21 mouse cellular contexts compared by ENCODE assay signal in the genomic region with DNA sequence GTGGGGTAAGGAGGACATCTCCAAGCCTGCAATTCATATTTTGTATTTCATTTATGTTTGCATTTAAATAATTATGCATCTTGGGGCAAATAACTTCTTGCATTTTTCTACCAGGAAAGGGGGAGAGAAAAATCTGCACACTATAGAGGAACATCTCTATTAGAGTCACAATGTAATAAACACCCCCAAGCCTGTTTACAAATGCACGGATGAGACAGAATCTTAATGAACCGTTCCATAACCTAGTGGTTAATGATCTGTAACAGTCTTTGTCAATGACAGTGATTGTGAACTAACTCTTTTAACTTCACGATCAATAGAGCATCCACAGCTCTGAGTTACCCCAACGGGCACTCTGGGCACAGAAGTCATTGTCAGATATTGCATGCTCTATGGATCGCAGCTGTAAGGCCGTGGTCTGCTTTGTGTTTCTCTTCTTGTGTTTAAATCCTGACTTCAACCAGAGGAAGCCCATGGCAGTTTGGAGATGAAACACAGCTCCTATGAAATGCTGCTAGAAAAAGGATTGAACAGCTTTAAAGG.
DNase-seq lines count a peak whose midpoint lies in the region; ATAC-seq and TF ChIP-seq lines count a peak whose summit lies in the region.
"Had no signal": no experiment of that assay in that cellular context is flagged by ENCODE, and none has a peak within 500 bp of the region (broad histone marks: within the 10 kb centered on the region; RNA-seq: fewer than 3 reads in every experiment).

No protein-coding gene starts in this region.

- no peak overlapping the region for H3K4me2 ChIP-seq in kidney, embryonic 15.5 days
- no peak overlapping the region for H3K4me2 ChIP-seq in hindbrain, embryonic 12.5 days (replicated peaks)
- H3K4me2 ChIP-seq in midbrain, embryonic 14.5 days (ENCODE audit: low read length): no peak overlapping the region
- H3K4me2 ChIP-seq: embryonic facial prominence, embryonic 12.5 days; heart, embryonic 11.5 days had no signal

- ATAC-seq in kidney, embryonic 15.5 days (replicated peaks; ENCODE audit: low FRiP score): 0 out of 2 replicates have a peak, but pooled peaks have one; percentile 36
- ATAC-seq in hindbrain, embryonic 12.5 days (ENCODE audit: low FRiP score): peak; percentile 74
- ATAC-seq in midbrain, embryonic 14.5 days (ENCODE audit: low FRiP score, low TSS enrichment): peak; percentile 31; the same call in 1 of the 2 replicates
- ATAC-seq: CD4-positive, CD25-positive, alpha-beta regulatory T cell, adult 4 months; inflammation-experienced regulatory T-cells, adult 6 months; lung, postnatal 0 days had no signal

- WGBS in kidney, embryonic 15.5 days: 47% methylated on average over 6 of the region's 6 CpGs
- WGBS in hindbrain, embryonic 12.5 days: 40% methylated on average over 6 of the region's 6 CpGs
- WGBS in midbrain, embryonic 14.5 days: 29% methylated on average over 6 of the region's 6 CpGs
- WGBS in lung, adult 2 months: 82% methylated on average over 6 of the region's 6 CpGs

- TF ChIP-seq POLR2A in brain, embryonic 14.5 days (IDR thresholded peaks at IDR 0.05; ENCODE audit: borderline replicate concordance, extremely low read depth, insufficient read depth, insufficient read length, poor library complexity, severe bottlenecking): no peak
- no peak for TF ChIP-seq POLR2A in lung, adult 2 months (IDR thresholded peaks at IDR 0.05; ENCODE audit: borderline replicate concordance, extremely low read depth, low read depth, low read length)

- H3K27me3 ChIP-seq in kidney, embryonic 15.5 days: no peaks in the 10 kb centered on the region
- H3K27me3 ChIP-seq in hindbrain, embryonic 12.5 days: no peaks in the 10 kb centered on the region
- H3K27me3 ChIP-seq in midbrain, embryonic 14.5 days (ENCODE audit: control insufficient read depth, insufficient read depth, low read length): no peaks in the 10 kb centered on the region
- H3K27me3 ChIP-seq: embryonic facial prominence, embryonic 12.5 days had no signal

- TF ChIP-seq CTCF in brain, embryonic 14.5 days (IDR thresholded peaks at IDR 0.05; ENCODE audit: borderline replicate concordance, extremely low read depth, insufficient read depth, insufficient read length): no peak
- TF ChIP-seq CTCF in lung, adult 2 months (IDR thresholded peaks at IDR 0.05; ENCODE audit: insufficient read depth, low read length): no peak

- H3K4me1 ChIP-seq in kidney, embryonic 15.5 days: no peaks in the 10 kb centered on the region
- no peaks in the 10 kb centered on the region for H3K4me1 ChIP-seq in hindbrain, embryonic 12.5 days
- H3K4me1 ChIP-seq in midbrain, embryonic 14.5 days (ENCODE audit: control insufficient read depth, insufficient read depth, low read length): no peaks in the 10 kb centered on the region
- H3K4me1 ChIP-seq in lung, adult 2 months (ENCODE audit: control insufficient read depth, insufficient read depth, low read length): no peaks in the 10 kb centered on the region
- H3K4me1 ChIP-seq: embryonic facial prominence, embryonic 12.5 days had no signal

- no peaks in the 10 kb centered on the region for H3K36me3 ChIP-seq in kidney, embryonic 15.5 days
- no peaks in the 10 kb centered on the region for H3K36me3 ChIP-seq in hindbrain, embryonic 12.5 days
- H3K36me3 ChIP-seq in midbrain, embryonic 14.5 days (ENCODE audit: control insufficient read depth, insufficient read depth, low read length): no peaks in the 10 kb centered on the region
- H3K36me3 ChIP-seq: embryonic facial prominence, embryonic 12.5 days had no signal

- no peak overlapping the region for H3K4me3 ChIP-seq in kidney, embryonic 15.5 days (replicated peaks)
- H3K4me3 ChIP-seq in hindbrain, embryonic 12.5 days: no peak overlapping the region
- H3K4me3 ChIP-seq in midbrain, embryonic 14.5 days (replicated peaks; ENCODE audit: low read depth, low read length): no peak overlapping the region
- H3K4me3 ChIP-seq in lung, adult 2 months (replicated peaks; ENCODE audit: extremely low read depth, low read depth, low read length): no peak overlapping the region
- H3K4me3 ChIP-seq: embryonic facial prominence, embryonic 12.5 days; layer of hippocampus, adult 2 months had no signal

- no peak overlapping the region for H3K9ac ChIP-seq in kidney, embryonic 15.5 days
- no peak overlapping the region for H3K9ac ChIP-seq in hindbrain, embryonic 12.5 days
- H3K9ac ChIP-seq in midbrain, embryonic 14.5 days (replicated peaks; ENCODE audit: low read length): no peak overlapping the region
- H3K9ac ChIP-seq: embryonic facial prominence, embryonic 12.5 days had no signal

- H3K9me3 ChIP-seq in kidney, embryonic 15.5 days (replicated peaks): no peaks in the 10 kb centered on the region
- no peaks in the 10 kb centered on the region for H3K9me3 ChIP-seq in hindbrain, embryonic 12.5 days (replicated peaks)
- no peaks in the 10 kb centered on the region for H3K9me3 ChIP-seq in midbrain, embryonic 14.5 days (ENCODE audit: control insufficient read depth, low read length)
- H3K9me3 ChIP-seq: embryonic facial prominence, embryonic 12.5 days had no signal

- H3K27ac ChIP-seq in kidney, embryonic 15.5 days: no peak overlapping the region
- no peak overlapping the region for H3K27ac ChIP-seq in hindbrain, embryonic 12.5 days
- no peak overlapping the region for H3K27ac ChIP-seq in midbrain, embryonic 14.5 days (replicated peaks; ENCODE audit: low read depth, low read length)
- H3K27ac ChIP-seq: embryonic facial prominence, embryonic 12.5 days; layer of hippocampus, adult 2 months; macrophage had no signal

- DNase-seq in kidney, postnatal 25 days: no peak
- peak; percentile 37 for DNase-seq in brain, embryonic 14.5 days (ENCODE audit: low read depth)
- DNase-seq in midbrain, embryonic 14.5 days: peak; percentile 24
- DNase-seq in gastrocnemius, postnatal 4 days (ENCODE audit: low spot score in 2 of 2): no peak
- no peak for DNase-seq in kidney, adult 11 months
- no peak for DNase-seq in lung, adult 2 months
- DNase-seq: adrenal gland, postnatal 14 days; cerebellum, adult 9-10 months; kidney, adult 2 months; kidney, postnatal 14 days; thymus, adult 18-20 months; thymus, postnatal 36 days had no signal

Comparison
In these comparisons a context has a peak if more than half of its experiments do, and no peak if none do; other contexts are left out.
1. DNase-seq: peak in brain, embryonic 14.5 days (single experiment) and midbrain, embryonic 14.5 days (single experiment); none in kidney, postnatal 25 days (0 of 2), gastrocnemius, postnatal 4 days (0 of 2), kidney, adult 11 months (single experiment) and lung, adult 2 months (single experiment).
2. Peak in every context shown above with its lines, with median percentiles within 50 percentile points of each other: ATAC-seq.